Mouse (Mus musculus) granulocyte monocyte progenitor cell, adult 5-6 weeks (primary cell): ENCODE data around the gene 4930568D16Rik. TPM values are rescaled to one million over a fixed set of nuclear protein-coding genes. Genes with fewer than 3 reads are reported as not detected.

Experiments
- ATAC-seq: replicated peaks from 2 replicates; pipeline ENCODE4 v1.8.0; 2016; ENCODE audit warnings: mild to moderate bottlenecking, moderate TSS enrichment, inconsistent platforms; ENCODE audit not compliant: poor library complexity, severe bottlenecking
- total RNA-seq, 2 experiments: library from RNA; stranded (forward) in 1 of 2; stranded (reverse) in 1 of 2; fragments of 200-712, 200-1000 nt in 1 of 2; fragments of >200 nt in 1 of 2; fragmentation: Nextera tagmentation in 1 of 2; gene quantifications; 2 replicates each; pipeline ENCODE4 v1.2.3; 2014 to 2017

4930568D16Rik gene
- total RNA-seq, 2 experiments from 2014 or later: not detected

- ATAC-seq: peak; percentile 73
These were observed 18.3 kb downstream of the 4930568D16Rik start for GRCm38 (mm10) chr2:35349184-35349583.

GRCm38 (mm10) chr2:35345984-35346383 lies 21.5 kb downstream of the 4930568D16Rik start:
- ATAC-seq: peak; percentile 63

DNA sequence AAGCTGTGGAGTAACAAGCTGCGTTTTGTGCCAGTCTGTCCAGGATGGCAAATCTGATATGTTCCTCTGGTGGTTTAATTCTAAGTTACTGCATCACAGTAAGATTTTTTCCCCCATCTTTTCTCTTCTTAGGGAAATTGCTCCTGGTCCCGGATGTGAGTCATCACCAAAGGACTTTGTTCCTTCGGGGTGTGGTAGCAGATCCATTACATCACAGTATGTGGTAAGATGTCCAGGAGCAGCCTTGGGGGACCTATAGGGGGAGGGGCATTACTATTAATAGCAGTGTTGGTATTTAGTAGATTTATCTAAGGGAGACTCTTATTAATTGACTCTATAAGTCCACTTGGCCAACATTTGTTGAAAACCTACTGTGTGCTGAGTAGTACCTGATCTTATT lies 24.9 kb downstream of the 4930568D16Rik start:
- ATAC-seq: peak; percentile 87

- no peak for ATAC-seq
These were observed 28.8 kb downstream of the 4930568D16Rik start for GRCm38 (mm10) chr2:35338707-35339106.

DNA sequence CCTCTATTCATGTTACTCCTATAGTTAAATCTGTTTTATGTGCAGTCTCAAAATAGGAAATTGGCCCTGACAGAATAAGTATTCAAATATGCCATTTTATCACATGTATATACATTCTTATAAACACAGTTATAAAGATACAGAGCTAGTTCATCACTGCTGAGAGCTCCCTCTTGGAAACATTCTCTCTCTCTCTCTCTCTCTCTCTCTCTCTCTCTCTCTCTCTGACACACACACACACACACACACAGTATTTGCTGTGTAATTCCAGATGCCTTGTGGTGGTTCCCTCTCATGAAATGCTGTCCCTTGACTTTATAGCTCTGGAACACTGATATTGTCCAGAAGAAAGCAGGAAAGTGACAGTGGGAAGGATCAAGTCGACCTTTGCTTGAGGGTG lies 29.5 kb downstream of the 4930568D16Rik start:
- no peak for ATAC-seq

DNA sequence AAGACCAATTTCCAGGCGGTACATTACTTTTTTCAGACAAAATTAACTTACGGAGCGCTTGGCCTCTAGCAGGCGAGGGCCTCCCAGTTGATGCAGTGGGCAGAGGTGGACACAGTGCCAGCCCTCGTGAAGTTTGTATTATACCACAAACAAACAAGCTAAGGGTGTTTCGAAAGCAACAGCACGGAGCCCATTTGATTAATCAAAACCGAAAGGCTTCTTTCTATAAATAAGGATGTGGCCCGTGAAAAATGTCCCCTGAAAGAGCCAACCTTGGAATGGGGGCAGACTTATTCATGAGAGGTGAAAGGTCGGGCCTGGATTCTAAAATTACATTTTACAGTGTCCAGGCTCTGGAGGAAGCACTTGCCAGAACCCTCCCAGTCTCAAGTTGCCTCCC lies 30.1 kb downstream of the 4930568D16Rik start:
- peak; percentile 3 for ATAC-seq

GRCm38 (mm10) chr2:35336388-35337280 lies 30.9 kb downstream of the 4930568D16Rik start, which contains the start of gene Stom:
Gene Stom, minus strand, starts transcription at chr2:35336976.
- ATAC-seq: peak; percentile 87

GRCm38 (mm10) chr2:35335620-35336019 lies 31.9 kb downstream of the 4930568D16Rik start:
- no peak for ATAC-seq

DNA sequence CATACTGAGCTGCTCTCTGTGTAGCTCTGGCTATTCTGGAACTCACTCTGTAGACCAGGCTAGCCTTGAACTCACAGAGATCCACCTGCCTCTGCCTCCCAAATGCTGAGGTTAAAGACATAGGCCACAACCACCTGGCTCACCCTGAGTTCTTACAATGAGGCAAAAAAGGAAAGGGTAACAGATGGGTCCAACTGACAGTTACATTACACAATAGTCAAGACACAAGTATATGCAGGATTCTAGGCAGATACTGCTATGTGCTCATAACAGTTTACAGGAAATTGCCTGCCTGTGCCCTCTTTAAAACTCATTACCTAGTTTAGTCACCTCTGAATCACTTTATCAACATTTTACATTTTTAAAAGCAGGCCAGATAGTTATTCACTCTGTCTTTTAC lies 33.9 kb downstream of the 4930568D16Rik start:
- ATAC-seq: peak; percentile 64

- no peak for ATAC-seq
These were observed 36.3 kb downstream of the 4930568D16Rik start for GRCm38 (mm10) chr2:35331205-35331604.

DNA sequence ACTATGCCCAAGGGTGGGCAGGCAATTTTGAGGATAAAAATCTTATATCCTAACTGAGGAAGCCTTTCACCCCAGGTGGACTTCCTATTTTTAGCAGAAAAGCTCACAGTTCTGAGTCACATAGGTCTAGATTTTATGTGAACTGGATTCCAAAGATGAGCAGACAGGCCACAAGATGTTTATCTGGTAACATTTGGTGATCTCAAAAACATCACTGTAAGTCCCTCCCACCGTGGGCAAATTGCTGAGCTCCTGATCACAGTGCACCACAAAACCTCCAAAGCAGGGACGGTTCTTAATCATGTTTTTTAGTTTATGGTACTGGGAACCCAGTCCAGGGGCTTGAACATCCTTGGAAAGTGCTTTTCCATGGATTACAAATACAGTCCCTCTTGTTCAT lies 38.5 kb downstream of the 4930568D16Rik start:
- no peak for ATAC-seq

DNA sequence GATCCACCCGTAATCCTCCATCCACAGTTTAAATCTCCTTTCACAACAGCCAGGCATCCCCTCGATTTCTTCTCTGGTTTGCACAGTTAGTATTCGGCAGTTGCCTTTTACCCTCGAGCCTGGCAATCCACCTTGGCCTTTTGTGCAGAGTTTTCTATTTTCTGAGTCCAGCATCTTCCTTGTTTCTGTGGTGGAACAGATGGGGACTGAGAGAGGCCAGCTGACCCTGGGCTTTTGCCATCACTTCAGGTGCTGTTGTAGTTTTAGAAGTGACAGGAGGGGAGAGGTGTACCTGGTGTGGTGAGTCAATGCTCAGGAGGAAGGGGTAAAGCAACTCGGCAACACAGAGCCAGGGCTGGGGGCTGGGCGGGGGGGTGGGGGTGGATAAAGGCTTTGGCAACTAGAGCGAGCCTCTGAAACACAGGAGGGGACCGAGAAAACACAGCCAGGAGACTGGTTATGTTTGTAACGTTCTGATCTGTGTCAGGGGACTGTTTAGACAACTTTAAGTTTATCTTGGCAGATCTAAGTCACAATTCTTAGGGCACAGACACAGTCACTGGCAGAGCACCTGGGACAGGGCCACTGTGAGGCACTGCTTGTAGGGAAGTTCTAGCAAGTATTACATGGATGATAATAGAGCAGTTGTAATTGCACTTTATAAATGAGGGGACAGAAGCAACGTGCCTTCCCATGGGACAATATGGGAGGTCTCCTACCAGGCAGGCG lies 39.3 kb downstream of the 4930568D16Rik start:
- ATAC-seq: no peak

GRCm38 (mm10) chr2:35327583-35327982 lies 39.9 kb downstream of the 4930568D16Rik start:
- peak; percentile 26 for ATAC-seq

DNA sequence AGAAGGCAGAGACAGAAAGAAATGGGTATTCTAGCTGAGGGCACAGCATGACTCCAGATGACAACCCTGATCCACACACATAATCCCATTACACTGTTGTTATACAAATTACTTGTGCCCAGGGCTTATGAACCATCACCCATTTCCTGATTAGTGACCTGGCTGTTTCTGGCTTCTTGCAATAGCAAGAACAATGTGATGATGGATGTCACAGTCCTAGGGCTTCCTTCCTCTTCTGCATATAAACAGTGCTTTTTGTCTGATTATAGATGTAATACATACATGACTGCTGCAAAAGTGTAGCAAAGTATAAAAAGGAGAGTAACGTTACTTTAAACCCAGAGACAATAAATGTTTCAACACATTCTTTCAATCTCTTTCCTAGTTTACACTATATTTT lies 40.6 kb downstream of the 4930568D16Rik start:
- peak; percentile 65 for ATAC-seq

DNA sequence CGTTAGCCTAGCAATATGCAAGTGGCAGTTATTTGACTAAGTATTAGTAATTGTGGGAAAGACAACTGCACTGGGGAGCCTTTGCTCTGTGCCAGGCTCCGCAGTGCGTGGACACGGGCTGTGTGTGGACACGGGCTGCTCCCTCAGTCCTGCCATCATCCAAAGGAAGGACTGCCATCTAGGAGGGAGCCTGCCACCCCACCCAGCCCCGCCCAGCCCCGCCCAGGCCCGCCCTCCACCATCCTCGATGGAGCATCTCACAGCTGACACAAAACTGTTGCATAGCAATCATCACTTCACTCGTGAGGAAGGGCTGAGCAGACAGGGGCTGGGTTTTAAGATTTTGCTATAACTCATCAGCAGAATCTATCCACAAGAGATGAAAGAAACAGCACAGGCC lies 41.6 kb downstream of the 4930568D16Rik start:
- ATAC-seq: no peak

- ATAC-seq: no peak
These were observed 44.9 kb downstream of the 4930568D16Rik start for GRCm38 (mm10) chr2:35322404-35323164.

DNA sequence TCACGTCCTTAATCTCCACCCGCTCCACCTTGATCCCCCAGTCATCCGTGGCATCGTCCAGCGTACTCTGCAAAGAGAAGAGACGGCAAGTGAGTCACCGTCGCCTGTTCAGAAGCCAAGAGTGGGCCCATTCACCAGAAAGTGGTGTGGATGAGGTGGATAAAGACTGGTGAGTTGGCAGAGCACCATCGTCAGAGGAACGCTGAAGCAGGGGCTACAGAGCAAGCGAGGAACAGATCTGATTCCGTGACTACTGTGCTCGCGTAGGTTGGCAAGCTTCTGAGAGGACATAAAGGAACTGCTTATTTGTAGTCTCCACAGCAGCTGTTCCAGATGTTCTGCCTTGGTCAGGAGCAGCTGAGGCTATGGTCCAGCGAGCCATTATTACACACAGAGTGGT lies 47.1 kb downstream of the 4930568D16Rik start:
- ATAC-seq: no peak

- no peak for ATAC-seq
These were observed 49.1 kb downstream of the 4930568D16Rik start for GRCm38 (mm10) chr2:35318405-35318804.

- no peak for ATAC-seq
These were observed 49.9 kb downstream of the 4930568D16Rik start for GRCm38 (mm10) chr2:35317604-35318003.

- peak; percentile 92 for ATAC-seq
These were observed 53.2 kb downstream of the 4930568D16Rik start for GRCm38 (mm10) chr2:35314300-35314699.
